Mouse (Mus musculus) embryonic fibroblast, embryonic 13.5 days (primary cell): Measurements from ENCODE around the gene 4933428G20Rik.

Experiments used
- CTCF ChIP-seq: IDR thresholded peaks from 2 replicates; pipeline ENCODE4 v1.5.1; 2011; ENCODE audit warnings: mild to moderate bottlenecking, control low read depth, low read length, moderate library complexity, borderline replicate concordance; ENCODE audit not compliant: insufficient read depth
- POLR2A ChIP-seq: IDR thresholded peaks from 2 replicates; pipeline ENCODE4 v1.6.1; 2011; ENCODE audit warnings: low read depth, mild to moderate bottlenecking, control low read depth, low read length, moderate library complexity

DNA sequence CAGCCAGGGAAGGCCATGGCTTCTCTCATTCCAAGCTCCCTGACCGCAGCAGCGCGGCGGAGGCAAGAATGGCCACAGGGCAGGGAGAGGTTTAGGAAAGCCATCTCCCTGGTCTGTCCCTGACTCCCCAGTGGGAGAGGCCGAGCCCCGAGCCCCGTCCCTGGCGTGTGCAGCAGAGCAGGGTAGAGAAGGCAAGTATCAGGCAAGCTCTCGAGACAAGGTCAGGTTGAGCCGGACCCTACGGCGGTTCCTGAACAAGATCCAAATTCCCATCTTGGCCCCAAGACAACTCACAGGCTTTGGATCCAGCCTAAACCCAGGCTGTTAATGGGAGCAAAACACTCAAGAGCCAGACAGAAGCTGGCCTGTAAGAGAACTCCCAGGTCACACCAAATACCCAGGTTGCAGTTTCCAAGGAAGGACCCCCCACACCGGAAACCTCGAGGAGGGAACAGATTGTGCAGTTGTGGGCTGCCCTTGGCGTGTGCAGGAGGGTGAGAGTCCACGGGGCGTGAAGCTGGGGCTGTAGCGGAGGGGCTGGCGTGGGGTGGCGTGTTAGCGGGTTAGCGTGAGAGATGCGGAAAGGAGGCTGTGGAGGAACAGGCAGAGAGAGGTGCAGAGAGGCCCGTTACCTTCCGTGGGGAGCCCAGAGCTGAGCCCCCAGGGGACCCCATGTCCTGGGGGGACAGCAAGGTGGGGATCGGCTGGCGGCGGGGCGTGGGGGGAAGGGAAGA lies 21.8 kb upstream of the 4933428G20Rik start:
- TF ChIP-seq CTCF (no peak), POLR2A (no peak)
